Mouse (Mus musculus) lung, postnatal 0 days (tissue): ENCODE measurements around the gene Paqr5. TPM values are rescaled to one million over a fixed set of nuclear protein-coding genes. Genes with fewer than 3 reads are reported as not detected.

ENCODE experiments used
- ATAC-seq: fragments of 200-750 bp; cut with Nextera tagmentation; 2 replicates; pipeline ENCODE4 v1.8.0; 2017; ENCODE audit warnings: moderate library complexity
- DNase-seq: peaks from one replicate; pipeline ENCODE4 v3.0.0-alpha.2; 2016; ENCODE audit warnings: low spot score
- H3K27ac ChIP-seq: fragments of 300-500 bp; sonication (generic); 2 replicates; pipeline ENCODE4 v1.5.1; 2014; ENCODE audit warnings: antibody characterized with exemption, mild to moderate bottlenecking, low read length, mixed read lengths
- H3K27me3 ChIP-seq: fragments of 300-500 bp; sonication (generic); replicated peaks from 2 replicates; pipeline ENCODE4 v1.6.1; 2014; ENCODE audit warnings: low read length, mixed read lengths; ENCODE audit not compliant: insufficient read depth
- H3K36me3 ChIP-seq: fragments of 300-500 bp; sonication (generic); 2 replicates; pipeline ENCODE4 v1.6.1; 2014; ENCODE audit warnings: low read length, mixed read lengths; ENCODE audit not compliant: insufficient read depth
- H3K4me1 ChIP-seq: fragments of 300-500 bp; sonication (generic); 2 replicates; pipeline ENCODE4 v1.6.1; 2014; ENCODE audit warnings: antibody characterized with exemption, low read depth, low read length, mixed read lengths; ENCODE audit not compliant: insufficient read depth
- H3K4me2 ChIP-seq: fragments of 300-500 bp; sonication (generic); replicated peaks from 2 replicates; pipeline ENCODE4 v1.6.1; 2014; ENCODE audit warnings: low read depth, mild to moderate bottlenecking, low read length, moderate library complexity, mixed read lengths
- H3K4me3 ChIP-seq: fragments of 300-500 bp; sonication (generic); 2 replicates; pipeline ENCODE4 v1.5.1; 2014; ENCODE audit warnings: low read depth, low read length
- H3K9ac ChIP-seq: fragments of 300-500 bp; sonication (generic); replicated peaks from 2 replicates; pipeline ENCODE4 v1.6.1; 2014; ENCODE audit warnings: low read depth, mild to moderate bottlenecking
- H3K9me3 ChIP-seq: fragments of 300-500 bp; sonication (generic); 2 replicates; pipeline ENCODE4 v1.6.1; 2016; ENCODE audit warnings: low read length, mixed read lengths
- CTCF ChIP-seq: IDR thresholded peaks from 2 replicates; pipeline ENCODE4 v1.5.1; 2016; ENCODE audit warnings: antibody characterized with exemption, mild to moderate bottlenecking
- EP300 ChIP-seq: IDR thresholded peaks from 2 replicates; pipeline ENCODE4 v1.6.1; 2016; ENCODE audit warnings: antibody characterized with exemption, mild to moderate bottlenecking, control low read depth
- WGBS: fragments of 180-500 bp; shearing (Covaris S2); extraction: QIAGEN DNeasy Blood & Tissue Kit; methylation state at CpG from one replicate; pipeline ENCODE4 v1.1.7; 2014; 5-methylcytosine and 5-hydroxymethylcytosine counted together
- polyA plus RNA-seq: library from polyadenylated mRNA; unstranded; fragments of >200 nt; fragmentation: Nextera tagmentation; extraction: Ambion mirVana; gene quantifications from 2 replicates; pipeline ENCODE4 v1.2.1, GENCODE M21; 2015

Gene Paqr5
- polyA plus RNA-seq, 1 experiment from 2014 or later, result 8.7 TPM

- H3K9me3 ChIP-seq, result no peaks in the 10 kb centered on the region
- TF ChIP-seq CTCF (peak; percentile 76), EP300 (no peak)
- H3K9ac ChIP-seq, result no peak overlapping the region
- WGBS, result 61% methylated on average over 10 of the region's 10 CpGs
- ATAC-seq (peak; percentile 37; the same call in 1 of the 2 replicates), DNase-seq (peak; percentile 63)
- no peaks in the 10 kb centered on the region for H3K27me3 ChIP-seq
- no peak overlapping the region for H3K4me3 ChIP-seq
- no peak overlapping the region for H3K27ac ChIP-seq
- no peaks in the 10 kb centered on the region for H3K36me3 ChIP-seq
- no peak overlapping the region for H3K4me2 ChIP-seq
- no peaks in the 10 kb centered on the region for H3K4me1 ChIP-seq
These were observed 119.7 kb downstream of the Paqr5 start for GRCm38 (mm10) chr9:61906912-61907311.

GRCm38 (mm10) chr9:61905576-61905975 is 121.1 kb downstream of the Paqr5 start:
- no peak for DNase-seq
- no peak for ATAC-seq
- Histone ChIP-seq H3K4me2 (no peak overlapping the region), H3K9ac (no peak overlapping the region), H3K36me3 (no peaks in the 10 kb centered on the region), H3K4me1 (no peaks in the 10 kb centered on the region), H3K9me3 (no peaks in the 10 kb centered on the region), H3K27ac (no peak overlapping the region), H3K27me3 (no peaks in the 10 kb centered on the region), H3K4me3 (no peak overlapping the region)
- TF ChIP-seq CTCF (no peak), EP300 (no peak)
- 69% methylated on average over 5 of the region's 5 CpGs for WGBS

- WGBS, result 14% methylated on average over 7 of the region's 7 CpGs
- H3K27ac ChIP-seq, result no peak overlapping the region
- H3K27me3 ChIP-seq, result peaks cover 5% of the 10 kb centered on the region; the same call in 1 of the 2 replicates
- no peak overlapping the region for H3K4me2 ChIP-seq
- TF ChIP-seq EP300, result no peak
- no peak for TF ChIP-seq CTCF
- peak; percentile 55 for DNase-seq
- H3K9me3 ChIP-seq, result no peaks in the 10 kb centered on the region
- ATAC-seq, result peak; percentile 52
- H3K36me3 ChIP-seq, result no peaks in the 10 kb centered on the region
- no peak overlapping the region for H3K4me3 ChIP-seq
- no peaks in the 10 kb centered on the region for H3K4me1 ChIP-seq
- H3K9ac ChIP-seq, result no peak overlapping the region
These were observed 122.5 kb downstream of the Paqr5 start for GRCm38 (mm10) chr9:61904201-61904600.

Other genes with a start within 250 kb of the Paqr5 start
- 997 and 1,182 TPM in 2 replicates for gene Rplp1, start 112.3 kb downstream of the Paqr5 start, polyA plus RNA-seq
- 7.7 and 11.0 TPM in 2 replicates for gene Kif23, start 80.1 kb downstream of the Paqr5 start, polyA plus RNA-seq
- gene Glce, start 95.8 kb upstream of the Paqr5 start, polyA plus RNA-seq, result 8.5 and 9.6 TPM in 2 replicates